Mouse (Mus musculus) testis, adult 2 months (tissue): ENCODE data around the gene Lrrc26. TPM values are rescaled to one million over a fixed set of nuclear protein-coding genes. Genes with fewer than 3 reads are reported as not detected.

Experiments used
- H3K27ac ChIP-seq: fragments of 200-500 bp; 2 replicates; pipeline ENCODE4 v1.5.1; 2012; ENCODE audit warnings: low read depth, low read length; ENCODE audit not compliant: control insufficient read depth, insufficient read depth
- H3K27me3 ChIP-seq: fragments of 200-500 bp; 2 replicates; pipeline ENCODE4 v1.6.1; 2012; ENCODE audit warnings: mild to moderate bottlenecking, low read length, moderate library complexity; ENCODE audit not compliant: control insufficient read depth, insufficient read depth
- H3K36me3 ChIP-seq: fragments of 200-500 bp; 2 replicates; pipeline ENCODE4 v1.6.1; 2012; ENCODE audit warnings: mild to moderate bottlenecking, low read length; ENCODE audit not compliant: control insufficient read depth, insufficient read depth
- H3K4me1 ChIP-seq: fragments of 200-500 bp; 2 replicates; pipeline ENCODE4 v1.6.1; 2012; ENCODE audit warnings: low read length; ENCODE audit not compliant: control insufficient read depth, insufficient read depth
- H3K4me3 ChIP-seq: fragments of 200-500 bp; 2 replicates; pipeline ENCODE4 v1.5.1; 2012; ENCODE audit warnings: low read depth, mild to moderate bottlenecking, low read length, moderate library complexity, mixed read lengths; ENCODE audit not compliant: control insufficient read depth
- CTCF ChIP-seq: fragments of 200-500 bp; IDR thresholded peaks from 2 replicates; pipeline ENCODE4 v1.5.1; 2012; ENCODE audit warnings: low read depth, mild to moderate bottlenecking, inconsistent platforms, low read length, moderate library complexity; ENCODE audit not compliant: control insufficient read depth, insufficient read depth, insufficient replicate concordance
- POLR2A ChIP-seq: fragments of 200-500 bp; IDR thresholded peaks from 2 replicates; pipeline ENCODE4 v1.6.1; 2012; ENCODE audit warnings: low read depth, mild to moderate bottlenecking, inconsistent platforms, low read length, moderate library complexity; ENCODE audit not compliant: control insufficient read depth
- polyA plus RNA-seq: library from polyadenylated mRNA; depleted of rRNA; stranded (reverse); fragments of >200 nt; gene quantifications from 2 replicates; pipeline ENCODE4 v1.2.3, GENCODE M21; 2012; rRNA removed

The Lrrc26 gene
- 3.5 and 4.3 TPM in 2 replicates for polyA plus RNA-seq

GRCm38 (mm10) chr2:25289651-25290050, at the start of gene Lrrc26:
Lrrc26 (plus strand) TSS chr2:25289915.
- Histone ChIP-seq H3K4me3 (peak within 1 kb of the TSS; percentile 76), H3K27ac (no peak within 1 kb of the TSS), H3K36me3 (peaks cover 4% of the 10 kb centered on the region), H3K27me3 (no peaks in the 10 kb centered on the region), H3K4me1 (peaks cover 8% of the 10 kb centered on the region)
- no peak for TF ChIP-seq CTCF
- no peak for TF ChIP-seq POLR2A

- H3K36me3 ChIP-seq = no peaks in the 10 kb centered on the region
- H3K27ac ChIP-seq = no peak overlapping the region; the same call in 1 of the 2 replicates
- H3K27me3 ChIP-seq = no peaks in the 10 kb centered on the region
- peaks cover 23% of the 10 kb centered on the region for H3K4me1 ChIP-seq
- no peak for TF ChIP-seq POLR2A
- no peak for TF ChIP-seq CTCF
- H3K4me3 ChIP-seq = peak overlapping the region; percentile 25
Measured at GRCm38 (mm10) chr2:25240310-25240709, 49.4 kb upstream of the Lrrc26 start.

GRCm38 (mm10) chr2:25240723-25241437, 48.8 kb upstream of the Lrrc26 start:
- Histone ChIP-seq H3K4me3 (peak overlapping the region; percentile 25), H3K36me3 (no peaks in the 10 kb centered on the region), H3K27ac (no peak overlapping the region), H3K4me1 (peaks cover 23% of the 10 kb centered on the region), H3K27me3 (no peaks in the 10 kb centered on the region)
- TF ChIP-seq POLR2A = no peak
- no peak for TF ChIP-seq CTCF

GRCm38 (mm10) chr2:25241438-25241775, 48.3 kb upstream of the Lrrc26 start:
- no peaks in the 10 kb centered on the region for H3K36me3 ChIP-seq
- no peak overlapping the region for H3K27ac ChIP-seq
- H3K4me3 ChIP-seq = peak overlapping the region; percentile 8; the same call in 1 of the 2 replicates
- no peak for TF ChIP-seq POLR2A
- no peak for TF ChIP-seq CTCF
- H3K27me3 ChIP-seq = no peaks in the 10 kb centered on the region
- peaks cover 23% of the 10 kb centered on the region for H3K4me1 ChIP-seq

- no peaks in the 10 kb centered on the region; the same call in 1 of the 2 replicates for H3K36me3 ChIP-seq
- no peak within 1 kb of the TSS for H3K27ac ChIP-seq
- H3K4me1 ChIP-seq = peaks cover 23% of the 10 kb centered on the region
- no peaks in the 10 kb centered on the region for H3K27me3 ChIP-seq
- H3K4me3 ChIP-seq = peak within 1 kb of the TSS; percentile 72
- TF ChIP-seq POLR2A = no peak
- no peak for TF ChIP-seq CTCF
Measured at GRCm38 (mm10) chr2:25242101-25242506, 47.6 kb upstream of the Lrrc26 start, which contains the start of the genes Rnf208 and Cysrt1. Rnf208 (plus strand) TSS chr2:25242255. Cysrt1 (minus strand) TSS chr2:25242452.

- no peaks in the 10 kb centered on the region; the same call in 1 of the 2 replicates for H3K36me3 ChIP-seq
- H3K27ac ChIP-seq = no peak overlapping the region
- H3K4me3 ChIP-seq = no peak overlapping the region
- no peaks in the 10 kb centered on the region for H3K27me3 ChIP-seq
- no peak for TF ChIP-seq CTCF
- TF ChIP-seq POLR2A = no peak
- H3K4me1 ChIP-seq = peaks cover 23% of the 10 kb centered on the region
Measured at GRCm38 (mm10) chr2:25243342-25243741, 46.4 kb upstream of the Lrrc26 start.

- Histone ChIP-seq H3K36me3 (no peaks in the 10 kb centered on the region; the same call in 1 of the 2 replicates), H3K27ac (no peak overlapping the region), H3K27me3 (no peaks in the 10 kb centered on the region), H3K4me3 (no peak overlapping the region), H3K4me1 (peaks cover 23% of the 10 kb centered on the region)
- no peak for TF ChIP-seq CTCF
- TF ChIP-seq POLR2A = no peak
Measured at GRCm38 (mm10) chr2:25244144-25244543, 45.6 kb upstream of the Lrrc26 start.
